Mouse (Mus musculus): Measurements from ENCODE around the gene Asb18.

DNA sequence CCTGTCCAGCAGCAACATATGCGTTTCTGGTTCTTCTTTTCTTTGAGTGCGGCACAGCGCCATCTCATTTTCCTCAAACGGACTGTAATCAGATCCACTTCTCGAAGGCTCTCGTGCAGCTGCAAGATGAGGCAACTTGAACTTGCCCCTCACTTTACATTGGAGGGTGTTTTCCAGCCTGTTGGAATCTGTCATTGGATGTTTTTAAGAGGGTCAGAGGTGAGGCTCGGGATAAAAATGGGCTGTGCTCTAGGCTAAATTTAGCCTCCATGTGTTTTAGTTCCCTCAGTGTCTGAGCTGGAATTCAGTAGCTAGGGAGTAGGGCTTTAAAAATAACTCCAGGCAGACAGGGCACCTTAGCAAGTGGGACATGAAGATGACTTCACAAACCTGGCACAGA, 16.4 kb downstream of the Asb18 start:
- TF ChIP-seq EP300 (IDR thresholded peaks at IDR 0.05; ENCODE audit: insufficient read depth, low read depth, low read length) (no peak), POLR2A (IDR thresholded peaks at IDR 0.05; ENCODE audit: insufficient read depth, low read depth, low read length) (0 out of 2 replicates have a peak, but pooled peaks have one; percentile 10)

Measured in heart, adult 2 months (tissue).